ENCODE assay signal across 19 mouse cellular contexts in genomic region chr1:144029679-144030078, GRCm38 (mm10). TPM values are rescaled to one million over a fixed set of nuclear protein-coding genes. Genes with fewer than 3 reads are reported as not detected.
A peak's percentile ranks its signal among the peaks of the same experiment; 100 is the strongest.
DNase-seq lines count a peak whose midpoint lies in the region; ATAC-seq lines count a peak whose summit lies in the region.
"Had no signal": no experiment of that assay in that cellular context is flagged by ENCODE, and none has a peak within 500 bp of the region (broad histone marks: within the 10 kb centered on the region; RNA-seq: fewer than 3 reads in every experiment).

No protein-coding gene starts in this region.

- H3K4me2 ChIP-seq in kidney, embryonic 15.5 days, result no peak overlapping the region
- H3K4me2 ChIP-seq: embryonic facial prominence, embryonic 13.5 days; hindbrain, embryonic 14.5 days had no signal

- DNase-seq in heart, adult 18-20 months, result peak; percentile 16 to 23
- no peak for DNase-seq in heart, postnatal 4 days
- no peak for DNase-seq in kidney, adult 8-10 months
- DNase-seq in right cerebral cortex, postnatal 10 days (ENCODE audit: low spot score in 2 of 2), result peak; percentile 31 to 41
- no peak for DNase-seq in right cerebral cortex, postnatal 14 days
- DNase-seq in left cerebral cortex, postnatal 10 days (ENCODE audit: extremely low spot score in 1 of 2, low spot score in 2 of 2), result no peak
- DNase-seq: adrenal gland, postnatal 14 days; cerebellum, adult 18-20 months; cerebellum, adult 9-11 months; cerebellum, postnatal 36 days; gastrocnemius, postnatal 10 days; heart, postnatal 10 days had no signal

- no peak overlapping the region for H3K4me3 ChIP-seq in kidney, embryonic 15.5 days (replicated peaks)
- H3K4me3 ChIP-seq: embryonic facial prominence, embryonic 13.5 days; hindbrain, embryonic 10.5 days had no signal

- WGBS in kidney, embryonic 15.5 days, result 85% methylated on average over 10 of the region's 10 CpGs

- peak overlapping the region; percentile 64 for H3K27ac ChIP-seq in kidney, embryonic 15.5 days
- H3K27ac ChIP-seq: embryonic facial prominence, embryonic 13.5 days; hindbrain, embryonic 10.5 days; hindbrain, embryonic 14.5 days had no signal

- no peaks in the 10 kb centered on the region for H3K4me1 ChIP-seq in kidney, embryonic 15.5 days
- H3K4me1 ChIP-seq: embryonic facial prominence, embryonic 13.5 days; hindbrain, embryonic 10.5 days had no signal

- intact Hi-C loops in left cerebral cortex, postnatal 10 days (cut with DNase I), result no loop called here

- H3K36me3 ChIP-seq in kidney, embryonic 15.5 days, result no peaks in the 10 kb centered on the region
- H3K36me3 ChIP-seq: embryonic facial prominence, embryonic 13.5 days; hindbrain, embryonic 10.5 days had no signal

- H3K9ac ChIP-seq in kidney, embryonic 15.5 days, result no peak overlapping the region
- H3K9ac ChIP-seq: embryonic facial prominence, embryonic 13.5 days; hindbrain, embryonic 14.5 days had no signal

- H3K27me3 ChIP-seq in kidney, embryonic 15.5 days, result no peaks in the 10 kb centered on the region
- H3K27me3 ChIP-seq: CH12.LX; embryonic facial prominence, embryonic 13.5 days; Patski had no signal

- H3K9me3 ChIP-seq in kidney, embryonic 15.5 days (replicated peaks), result no peaks in the 10 kb centered on the region
- H3K9me3 ChIP-seq: embryonic facial prominence, embryonic 13.5 days; hindbrain, embryonic 10.5 days had no signal

- ATAC-seq in kidney, embryonic 15.5 days (replicated peaks; ENCODE audit: low FRiP score), result no peak
- ATAC-seq: activated CD4-positive, CD25-positive, alpha-beta regulatory T cell, adult 4 months had no signal

RNA-seq across cellular contexts. Expression of gene Rgs2, which starts 25.7 kb away (rescaled TPM):
- 10 to 100 TPM; 31.5 to 37.8 TPM for total RNA-seq in heart, adult 18-20 months (2021)
- 10 to 100 TPM; 51.0 to 68.0 TPM for total RNA-seq in heart, postnatal 4 days (2021)
- 32.1 and 41.6 TPM in 2 replicates for polyA plus RNA-seq in kidney, embryonic 15.5 days (2015; fragmentation: Nextera tagmentation; extraction: Ambion mirVana)
- total RNA-seq in left cerebral cortex, postnatal 10 days (2021), result 10 to 100 TPM; 59.3 to 60.5 TPM

Comparison
In these comparisons a context has a peak if more than half of its experiments do, and no peak if none do; other contexts are left out.
1. DNase-seq: peak in heart, adult 18-20 months (2 of 2) and right cerebral cortex, postnatal 10 days (2 of 2); none in heart, postnatal 4 days (single experiment), kidney, adult 8-10 months (0 of 2), right cerebral cortex, postnatal 14 days (single experiment) and left cerebral cortex, postnatal 10 days (0 of 2).